ENCODE assay signal across 13 mouse cellular contexts in genomic region chr4:134684637-134685338, GRCm38 (mm10). TPM values are rescaled to one million over a fixed set of nuclear protein-coding genes. Genes with fewer than 3 reads are reported as not detected.
DNase-seq lines count a peak whose midpoint lies in the region; ATAC-seq and TF ChIP-seq lines count a peak whose summit lies in the region.
"Had no signal": no experiment of that assay in that cellular context is flagged by ENCODE, and none has a peak within 500 bp of the region (broad histone marks: within the 10 kb centered on the region; RNA-seq: fewer than 3 reads in every experiment).

No protein-coding gene starts in this region.

- H3K36me3 ChIP-seq in lung, embryonic 14.5 days (ENCODE audit: insufficient read depth): no peaks in the 10 kb centered on the region
- H3K36me3 ChIP-seq in G1E (replicated peaks): no peaks in the 10 kb centered on the region
- no peaks in the 10 kb centered on the region for H3K36me3 ChIP-seq in splenic B cell, adult 2 months (ENCODE audit: control insufficient read depth, insufficient read depth, low read length, poor library complexity, severe bottlenecking)
- H3K36me3 ChIP-seq: hindbrain, embryonic 12.5 days had no signal

- H3K4me2 ChIP-seq in lung, embryonic 14.5 days: no peak overlapping the region
- H3K4me2 ChIP-seq: hindbrain, embryonic 12.5 days had no signal

- H3K27me3 ChIP-seq in lung, embryonic 14.5 days (ENCODE audit: insufficient read depth, low read length): no peaks in the 10 kb centered on the region
- peaks cover 14% of the 10 kb centered on the region for H3K27me3 ChIP-seq in G1E (ENCODE audit: insufficient read depth, low read length)
- H3K27me3 ChIP-seq in splenic B cell, adult 2 months (ENCODE audit: control insufficient read depth, insufficient read depth, low read length, poor library complexity, severe bottlenecking): no peaks in the 10 kb centered on the region
- H3K27me3 ChIP-seq: hindbrain, embryonic 12.5 days had no signal

- DNase-seq in gastrocnemius, adult 2 months: no peak
- no peak for DNase-seq in gastrocnemius, postnatal 36 days
- DNase-seq in lung, embryonic 14.5 days: no peak
- no peak for DNase-seq in lung, postnatal 25 days (ENCODE audit: low spot score)
- no peak for DNase-seq in G1E (ENCODE audit: low spot score)
- DNase-seq in splenic B cell, adult 2 months (ENCODE audit: low read depth, low spot score): peak; percentile 37
- no peak for DNase-seq in gastrocnemius, postnatal 25 days
- DNase-seq in embryo, embryonic 10.5 days (ENCODE audit: low spot score): no peak
- DNase-seq: adrenal gland, postnatal 36 days; kidney, postnatal 4 days had no signal

- H3K9ac ChIP-seq in lung, embryonic 14.5 days: no peak overlapping the region
- H3K9ac ChIP-seq: hindbrain, embryonic 12.5 days had no signal

- WGBS in lung, embryonic 14.5 days: 78% methylated on average over 9 of the region's 9 CpGs

- H3K4me1 ChIP-seq in lung, embryonic 14.5 days (ENCODE audit: insufficient read depth): peaks cover 21% of the 10 kb centered on the region
- no peaks in the 10 kb centered on the region for H3K4me1 ChIP-seq in G1E (ENCODE audit: insufficient read depth, low read depth, low read length)

- H3K4me3 ChIP-seq in gastrocnemius, adult 2 months: no peak overlapping the region
- H3K4me3 ChIP-seq in lung, embryonic 14.5 days (ENCODE audit: low read depth, low read length): no peak overlapping the region
- H3K4me3 ChIP-seq in G1E (ENCODE audit: low read depth, low read length): no peak overlapping the region
- H3K4me3 ChIP-seq: hindbrain, embryonic 12.5 days; limb, embryonic 10.5 days had no signal

- intact Hi-C loops in gastrocnemius, adult 2 months (cut with DNase I): no loop called here
- intact Hi-C loops in gastrocnemius, postnatal 36 days (cut with DNase I): no loop called here

- TF ChIP-seq CTCF in gastrocnemius, adult 2 months (IDR thresholded peaks at IDR 0.05): peak; percentile 46
- peak; percentile 52 for TF ChIP-seq CTCF in lung, embryonic 14.5 days (IDR thresholded peaks at IDR 0.05; ENCODE audit: low read depth)
- 0 out of 2 replicates have a peak, but pooled peaks have one; percentile 10 for TF ChIP-seq CTCF in G1E (IDR thresholded peaks at IDR 0.05; ENCODE audit: low read depth, low read length)

- ATAC-seq in lung, embryonic 14.5 days (ENCODE audit: insufficient read depth): no peak
- ATAC-seq in G1E (ENCODE audit: extremely low read depth, insufficient number of reproducible peaks, low FRiP score, poor library complexity, severe bottlenecking): no peak
- ATAC-seq: midbrain, embryonic 16.5 days had no signal

- no peak overlapping the region for H3K27ac ChIP-seq in gastrocnemius, adult 2 months
- no peak overlapping the region for H3K27ac ChIP-seq in lung, embryonic 14.5 days (ENCODE audit: low read depth)
- H3K27ac ChIP-seq: hindbrain, embryonic 12.5 days; limb, embryonic 10.5 days had no signal

- no peaks in the 10 kb centered on the region for H3K9me3 ChIP-seq in lung, embryonic 14.5 days (ENCODE audit: low read depth, low read length)
- H3K9me3 ChIP-seq in G1E (replicated peaks): no peaks in the 10 kb centered on the region

RNA-seq across cellular contexts. Expression of gene Man1c1, which starts 19.3 kb away (rescaled TPM):
- 1 to 10 TPM; 2.9 to 4.2 TPM for total RNA-seq in gastrocnemius, adult 2 months (2021)
- total RNA-seq in gastrocnemius, postnatal 36 days (2021): 1 to 10 TPM; 3.1 to 3.8 TPM
- polyA plus RNA-seq in lung, embryonic 14.5 days (2014; fragmentation: Nextera tagmentation; extraction: Ambion mirVana): 3.3 and 4.3 TPM in 2 replicates
- total RNA-seq in G1E (2014; fragmentation: Nextera tagmentation) (not detected in 2 replicates), G1E (2017) (0.05 TPM in 1 of 2 replicates, not detected in the other)
- not detected in 2 replicates for polyA plus RNA-seq in G1E (2012)
- total RNA-seq in gastrocnemius, postnatal 25 days (2021): 1 to 10 TPM; 4.1 to 5.1 TPM
